Mouse (Mus musculus) CD4-positive helper T cell, adult 2 months (primary cell): Measurements from ENCODE around the gene Slc35f5.

Experiments used
- DNase-seq: peaks from one replicate; pipeline ENCODE4 v3.0.0-alpha.2; 2012; ENCODE audit warnings: low read depth, missing footprints, low spot score

The Slc35f5 gene

GRCm38 (mm10) chr1:125574219-125574618, 13.8 kb downstream of the Slc35f5 start:
- DNase-seq = peak; percentile 51

- DNase-seq = no peak
Observed at GRCm38 (mm10) chr1:125575458-125576114, 15.2 kb downstream of the Slc35f5 start.

DNA sequence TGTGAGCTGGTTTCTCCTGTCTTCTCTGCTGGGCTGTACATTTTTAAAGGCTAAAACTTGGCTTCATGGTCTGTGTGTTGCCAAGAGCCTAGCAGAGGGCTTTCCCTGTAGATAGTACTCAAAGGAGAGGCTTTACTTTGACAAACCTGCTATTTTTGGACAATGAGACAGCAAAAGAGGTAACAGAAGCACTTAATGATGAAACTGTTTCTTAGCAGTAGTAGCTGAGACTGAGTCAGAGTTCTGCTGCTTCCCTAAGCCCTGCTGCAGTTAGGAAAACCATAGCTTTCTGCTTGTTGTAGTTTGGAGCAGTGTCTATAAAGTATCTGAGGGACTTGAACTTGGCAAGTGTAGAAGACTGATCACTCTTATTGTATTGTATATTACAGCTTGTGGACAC, 16.6 kb downstream of the Slc35f5 start:
- DNase-seq = no peak

GRCm38 (mm10) chr1:125578091-125578490, 17.7 kb downstream of the Slc35f5 start:
- DNase-seq = no peak

GRCm38 (mm10) chr1:125581134-125581533, 20.7 kb downstream of the Slc35f5 start:
- no peak for DNase-seq

- no peak for DNase-seq
Observed at GRCm38 (mm10) chr1:125603620-125604019, 43.2 kb downstream of the Slc35f5 start.

- DNase-seq = peak; percentile 56
Observed at GRCm38 (mm10) chr1:125607087-125607803, 46.9 kb downstream of the Slc35f5 start.

GRCm38 (mm10) chr1:125624376-125625076, 64.1 kb downstream of the Slc35f5 start:
- DNase-seq = no peak

- no peak for DNase-seq
Observed at GRCm38 (mm10) chr1:125639501-125640253, 79.3 kb downstream of the Slc35f5 start.

DNA sequence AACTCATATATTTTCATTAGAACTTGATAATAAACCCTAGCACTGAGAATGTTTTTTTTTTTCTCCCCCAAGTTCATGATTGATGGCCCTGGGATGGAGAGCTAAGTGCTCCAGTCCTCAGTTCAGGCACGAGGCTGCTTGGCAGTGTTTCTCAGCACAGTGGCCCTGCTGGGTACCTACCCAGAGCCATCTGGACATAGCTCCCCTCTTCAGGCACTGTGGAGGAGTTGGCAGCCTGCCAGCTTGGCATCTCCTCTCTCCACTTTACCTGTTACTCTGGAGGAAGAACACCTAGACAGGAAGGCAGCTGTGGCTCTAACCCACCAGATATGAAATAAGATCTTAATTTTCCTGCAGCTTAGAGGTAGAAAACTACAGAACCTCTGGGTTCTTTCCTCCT, 83.2 kb downstream of the Slc35f5 start:
- DNase-seq = no peak
